8 mouse cellular contexts compared by ENCODE assay signal in genomic region chr9:48740098-48740505, GRCm38 (mm10).
DNase-seq lines count a peak whose midpoint lies in the region; ATAC-seq lines count a peak whose summit lies in the region.

No protein-coding gene starts in this region.

- H3K4me1 ChIP-seq in hindbrain, embryonic 11.5 days (replicated peaks; ENCODE audit: control insufficient read depth, insufficient read depth, low read length): peaks cover 6% of the 10 kb centered on the region
- H3K4me1 ChIP-seq in lung, embryonic 15.5 days: peaks cover 76% of the 10 kb centered on the region

- 62% methylated on average over 11 of the region's 11 CpGs for WGBS in hindbrain, embryonic 11.5 days
- 2% methylated on average over 11 of the region's 11 CpGs for WGBS in lung, embryonic 15.5 days

- ATAC-seq in hindbrain, embryonic 11.5 days (ENCODE audit: low FRiP score): peak; percentile 78; the same call in 1 of the 2 replicates
- peak; percentile 91 for ATAC-seq in lung, embryonic 15.5 days (ENCODE audit: borderline replicate concordance, extremely low read depth, low FRiP score, low TSS enrichment)

- no peak overlapping the region for H3K4me2 ChIP-seq in hindbrain, embryonic 11.5 days (replicated peaks; ENCODE audit: low read depth, low read length)
- H3K4me2 ChIP-seq in lung, embryonic 15.5 days: peak overlapping the region; percentile 41

- no peaks in the 10 kb centered on the region for H3K9me3 ChIP-seq in hindbrain, embryonic 11.5 days (ENCODE audit: control insufficient read depth, low read length)
- no peaks in the 10 kb centered on the region for H3K9me3 ChIP-seq in lung, embryonic 15.5 days

- H3K9ac ChIP-seq in hindbrain, embryonic 11.5 days (ENCODE audit: low read depth, low read length): no peak overlapping the region
- no peak overlapping the region for H3K9ac ChIP-seq in lung, embryonic 15.5 days

- H3K4me3 ChIP-seq in hindbrain, embryonic 11.5 days (ENCODE audit: low read depth, low read length): no peak overlapping the region
- H3K4me3 ChIP-seq in lung, embryonic 15.5 days: no peak overlapping the region

- no peak overlapping the region for H3K27ac ChIP-seq in hindbrain, embryonic 11.5 days (ENCODE audit: low read depth, low read length)
- peak overlapping the region; percentile 83 for H3K27ac ChIP-seq in lung, embryonic 15.5 days

- peak; percentile 70 for DNase-seq in MEL-GATA-1-ER (ENCODE audit: extremely low read depth, low read depth)
- peak; percentile 93 for DNase-seq in cerebellum, adult 8-10 months
- DNase-seq in frontal cortex, postnatal 14 days (ENCODE audit: low spot score in 2 of 2): peak; percentile 87 to 88
- peak; percentile 80 for DNase-seq in hindbrain, embryonic 11.5 days (ENCODE audit: low spot score)
- peak; percentile 96 for DNase-seq in layer of hippocampus, adult 9-11 months
- DNase-seq in ovary, postnatal 10 days (ENCODE audit: low spot score): peak; percentile 79
- peak; percentile 46 for DNase-seq in thymus, postnatal 0 days (ENCODE audit: low spot score)

- no peaks in the 10 kb centered on the region for H3K27me3 ChIP-seq in hindbrain, embryonic 11.5 days (ENCODE audit: control insufficient read depth, insufficient read depth, low read length)
- no peaks in the 10 kb centered on the region; the same call in 1 of the 2 replicates for H3K27me3 ChIP-seq in lung, embryonic 15.5 days

- no peaks in the 10 kb centered on the region for H3K36me3 ChIP-seq in hindbrain, embryonic 11.5 days (ENCODE audit: control insufficient read depth, insufficient read depth, low read length)
- no peaks in the 10 kb centered on the region for H3K36me3 ChIP-seq in lung, embryonic 15.5 days

Comparison
In these comparisons a context has a peak if more than half of its experiments do, and no peak if none do; other contexts are left out.
1. DNase-seq: peak in every context shown above with its lines; median percentile 96 in layer of hippocampus, adult 9-11 months; 93 in cerebellum, adult 8-10 months; 88 in frontal cortex, postnatal 14 days; 80 in hindbrain, embryonic 11.5 days; 79 in ovary, postnatal 10 days; 70 in MEL-GATA-1-ER; 46 in thymus, postnatal 0 days.